Mouse (Mus musculus) ES-CJ7 (cell line): Measurements from ENCODE around the gene Gm47791.

ENCODE experiments used
- DNase-seq: peaks from one replicate; pipeline ENCODE4 v3.0.0; 2011; ENCODE audit warnings: low read depth, low spot score

Gene Gm47791

DNA sequence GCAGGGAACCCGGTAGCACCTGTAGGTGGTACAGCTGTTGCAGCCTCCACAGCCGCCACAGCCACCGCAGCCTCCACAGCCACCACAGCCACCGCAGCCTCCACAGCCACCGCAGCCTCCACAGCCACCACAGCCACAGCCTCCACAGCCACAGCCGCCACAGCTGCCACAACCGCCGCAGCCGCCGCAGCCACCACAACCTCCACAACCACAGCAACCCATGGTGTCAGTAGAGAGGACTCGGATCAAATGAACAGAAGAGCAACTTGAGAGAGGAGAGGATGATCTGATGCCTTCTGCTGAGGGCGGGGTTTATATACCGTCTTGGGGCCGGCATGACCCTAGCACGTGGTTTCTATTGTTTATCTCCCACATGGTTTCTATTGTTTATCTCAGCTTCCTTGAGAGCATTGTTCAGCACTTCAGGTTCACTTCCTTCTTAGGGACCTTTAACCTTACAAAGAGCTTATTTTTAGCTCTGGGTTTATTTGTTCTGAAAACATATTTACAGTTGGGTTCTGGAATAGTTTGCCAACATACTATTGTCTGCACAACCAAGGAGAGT is at the start of gene Gm47791:
Gm47791 (minus strand) TSS at position 222 of the 565 bp plus-strand sequence.
- DNase-seq = peak; percentile 49

DNA sequence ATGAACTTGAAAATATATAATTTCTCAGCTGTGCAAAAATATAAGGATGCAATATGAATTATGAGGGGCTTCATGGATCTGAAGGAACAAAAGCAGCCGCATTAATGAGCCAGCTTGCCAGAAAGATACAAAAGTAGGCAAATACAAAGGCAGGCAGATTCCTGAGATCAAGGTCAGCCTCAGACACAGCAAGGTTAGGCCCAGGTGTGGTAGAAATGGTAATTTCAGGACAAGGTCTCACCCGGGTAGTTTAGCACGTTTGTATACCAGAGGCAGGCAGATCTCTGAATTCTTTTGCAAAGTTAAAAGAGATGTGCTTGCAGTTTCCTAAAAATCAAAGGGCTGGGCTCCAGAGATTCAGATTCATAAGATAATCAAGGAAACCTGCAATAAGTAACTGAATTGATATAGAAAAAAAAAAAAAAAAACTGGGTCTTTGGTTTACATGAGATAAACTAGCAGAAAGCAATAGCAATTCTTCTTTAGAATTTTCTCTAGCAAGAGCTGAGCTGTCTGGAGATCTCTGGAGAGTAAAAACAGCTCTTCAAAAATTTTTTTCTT is 49.7 kb upstream of the Gm47791 start:
- DNase-seq = peak; percentile 91

DNA sequence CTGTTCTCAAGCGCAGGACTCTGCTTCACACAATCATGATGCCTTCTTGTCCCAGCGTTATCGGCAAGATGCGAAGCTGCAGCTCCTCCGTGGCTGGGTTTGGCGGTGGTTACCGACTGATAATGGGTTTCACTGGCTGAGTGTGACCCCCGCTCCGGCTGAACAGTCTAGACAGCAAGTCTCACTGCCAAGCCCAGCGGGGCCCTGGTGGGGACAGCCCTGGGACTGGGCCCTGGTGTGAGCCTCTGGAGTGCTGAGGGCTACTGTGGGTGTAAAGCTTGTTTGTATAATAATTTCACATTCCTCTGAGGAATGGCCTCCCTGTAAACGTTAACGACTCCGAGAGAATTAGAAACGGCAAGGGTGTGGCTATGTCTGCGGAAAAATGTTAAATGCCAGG is 49.1 kb upstream of the Gm47791 start:
- DNase-seq = peak; percentile 84

DNA sequence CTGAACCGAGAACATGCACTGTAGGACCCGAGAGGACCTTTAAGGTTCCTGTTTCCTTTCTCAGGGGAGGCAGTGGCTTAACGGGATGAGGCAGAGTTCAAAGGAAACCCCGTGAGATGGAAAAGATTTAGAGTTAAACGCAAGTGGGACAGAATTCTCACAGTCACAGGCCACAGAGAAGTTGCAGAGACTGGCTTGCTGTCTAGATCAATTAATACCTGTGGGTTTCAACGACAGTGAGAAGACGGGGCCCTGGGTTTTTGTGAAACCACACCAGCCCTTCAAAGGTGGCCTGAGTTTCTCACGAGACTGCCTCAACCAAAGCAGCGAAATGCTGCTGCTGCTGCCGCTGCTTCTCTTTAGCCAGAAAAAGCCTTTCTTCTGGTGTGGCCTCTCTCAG is 48.3 kb upstream of the Gm47791 start:
- peak; percentile 25 for DNase-seq

DNA sequence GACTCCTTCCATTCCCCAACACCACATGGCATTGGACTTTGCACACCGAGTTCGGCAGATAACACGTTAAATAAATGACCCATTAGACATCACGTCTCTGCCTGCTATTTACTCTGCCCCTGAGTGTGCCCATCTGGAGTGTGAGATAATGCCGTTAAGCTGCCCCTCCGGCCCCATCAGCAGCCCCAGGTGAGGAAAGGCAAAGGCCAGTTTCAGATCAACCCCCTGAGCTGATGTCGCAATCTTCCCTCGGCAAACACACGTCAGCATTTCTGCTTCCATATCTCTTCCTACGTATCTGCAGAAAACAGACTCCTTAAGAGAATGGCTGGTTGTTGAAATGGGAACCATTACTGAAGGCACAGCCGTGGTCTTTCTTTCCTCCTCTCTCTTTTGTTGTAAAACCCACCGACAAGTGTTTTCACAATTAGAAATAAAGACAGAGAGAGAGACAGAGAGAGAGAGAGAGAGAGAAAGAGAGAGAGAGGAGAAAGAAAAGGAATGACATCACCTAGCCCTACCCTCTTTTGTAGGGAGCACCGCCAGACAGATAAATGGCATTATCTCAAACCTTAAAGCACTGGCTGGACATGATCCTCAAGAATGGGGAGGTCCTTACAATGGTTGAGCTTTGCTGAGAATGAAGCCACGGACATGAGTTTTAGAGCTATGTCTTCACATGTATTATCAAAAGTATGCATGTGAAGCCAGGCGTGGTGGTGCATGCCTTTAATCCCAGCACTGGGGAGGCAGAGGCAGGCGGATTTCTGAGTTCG is 45.1 kb upstream of the Gm47791 start:
- DNase-seq = no peak

DNA sequence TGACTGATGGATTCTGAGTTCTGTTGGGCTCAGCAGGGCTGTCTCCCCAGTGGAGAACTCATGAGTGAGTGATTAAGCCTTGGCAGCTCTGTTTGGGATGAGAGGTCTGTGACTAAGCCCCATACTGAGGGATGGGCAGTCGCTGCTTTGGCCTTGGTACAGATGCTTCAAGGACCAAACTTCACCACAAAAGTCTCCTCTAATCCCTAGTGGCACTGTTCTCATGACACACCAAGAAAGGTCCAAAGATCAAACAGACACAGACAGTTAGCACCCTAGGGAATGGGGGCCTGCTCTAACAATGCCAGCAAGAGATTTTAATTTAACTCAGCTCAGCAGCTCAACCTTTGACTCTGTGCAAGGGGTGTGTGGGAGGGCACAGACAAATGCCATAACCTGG is 40.7 kb upstream of the Gm47791 start:
- DNase-seq = no peak

DNA sequence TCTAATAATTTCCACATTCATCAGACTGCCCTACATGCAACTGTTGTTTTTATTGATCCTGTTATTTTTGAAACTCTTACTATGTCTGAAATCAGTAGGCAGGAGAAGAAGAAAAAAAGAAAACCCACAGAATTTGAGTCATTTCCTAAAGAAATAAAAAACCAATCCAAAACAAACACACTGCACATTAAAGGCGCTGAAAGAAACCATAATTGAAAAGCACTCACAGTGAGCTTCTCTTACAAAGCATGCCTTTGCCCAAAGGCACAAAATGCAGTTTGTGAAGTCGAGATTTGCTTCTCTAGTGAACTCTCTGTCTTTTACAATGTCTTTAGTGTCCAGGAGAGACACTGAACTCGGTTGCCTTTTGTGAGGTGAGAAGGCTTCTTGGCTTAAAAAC is 37.5 kb upstream of the Gm47791 start:
- DNase-seq = no peak

DNA sequence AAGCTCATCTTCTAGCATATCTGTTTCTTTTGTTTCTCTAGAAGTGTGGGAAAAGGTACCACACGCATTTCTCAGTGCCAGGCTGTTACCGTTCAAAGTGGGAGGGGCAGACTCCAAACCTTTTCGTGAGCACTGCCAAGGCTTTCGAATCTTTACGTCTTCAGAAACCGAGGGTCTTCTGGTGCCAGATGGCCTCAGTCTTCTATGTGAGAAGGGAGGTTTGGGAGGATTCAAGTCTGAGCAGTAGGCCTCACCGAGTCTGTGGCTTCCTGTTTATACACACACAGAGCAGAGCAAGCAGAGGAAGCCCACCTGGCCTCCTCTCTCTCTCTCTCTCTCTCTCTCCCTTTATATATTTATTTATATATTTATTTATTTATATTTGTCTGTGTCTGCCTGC is 36.2 kb upstream of the Gm47791 start:
- no peak for DNase-seq

DNA sequence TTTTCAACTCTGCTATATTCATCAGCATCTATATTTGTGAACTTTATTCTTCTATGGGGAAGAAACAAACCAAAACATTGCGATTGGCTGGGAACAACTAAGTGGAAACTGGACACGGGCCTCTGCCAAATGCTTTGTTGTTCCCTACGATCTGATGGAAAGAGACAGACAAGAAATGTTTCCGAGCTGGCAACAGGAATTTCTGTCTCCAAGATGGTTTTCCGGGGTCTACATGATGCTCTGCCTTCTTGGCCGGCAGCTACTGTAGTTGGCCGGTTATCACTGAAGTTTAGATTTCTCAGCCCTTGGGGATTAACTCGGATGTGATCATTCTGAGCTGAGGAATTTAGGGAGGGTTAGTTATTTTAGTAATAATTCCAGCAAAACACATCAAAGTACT is 35.3 kb upstream of the Gm47791 start:
- no peak for DNase-seq

DNA sequence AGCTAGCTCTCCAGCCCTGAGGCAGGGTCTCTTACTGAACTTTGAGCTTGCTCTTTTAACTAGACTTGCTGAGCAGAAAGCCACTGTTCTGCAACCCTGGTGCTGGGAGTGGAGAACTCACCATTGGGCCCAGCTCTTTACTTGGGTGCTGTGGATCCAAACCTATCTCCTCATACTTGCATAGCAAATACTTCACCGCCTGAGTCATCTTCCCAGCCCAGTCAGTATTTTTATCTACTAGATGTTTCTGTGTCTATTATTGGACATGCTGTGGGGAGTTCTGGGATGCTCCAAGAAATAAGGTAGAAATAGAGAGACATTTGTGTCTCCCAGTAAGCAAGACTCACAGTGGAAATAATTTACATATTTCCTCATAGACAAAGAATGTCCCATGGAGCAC is 33.0 kb upstream of the Gm47791 start:
- DNase-seq = no peak

DNA sequence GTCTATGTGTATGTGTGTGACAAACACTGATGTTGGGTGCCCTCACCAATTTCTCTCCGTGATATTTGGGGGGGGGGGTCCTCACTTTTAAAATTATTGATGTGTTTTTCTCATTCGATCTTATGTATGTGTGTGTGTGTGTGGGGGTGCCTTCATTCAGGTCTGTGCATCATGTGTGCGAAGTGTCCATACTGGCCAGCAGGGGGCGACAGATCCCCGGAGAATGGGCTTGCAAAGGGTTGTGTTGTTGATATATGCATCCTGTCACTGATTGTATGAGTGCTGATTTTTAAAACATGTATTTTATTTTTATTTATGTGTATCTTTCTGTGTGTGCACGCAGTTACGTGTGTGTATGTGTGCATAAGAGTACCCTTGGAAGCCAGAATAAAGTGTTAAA is 32.6 kb upstream of the Gm47791 start:
- DNase-seq = peak; percentile 77

DNA sequence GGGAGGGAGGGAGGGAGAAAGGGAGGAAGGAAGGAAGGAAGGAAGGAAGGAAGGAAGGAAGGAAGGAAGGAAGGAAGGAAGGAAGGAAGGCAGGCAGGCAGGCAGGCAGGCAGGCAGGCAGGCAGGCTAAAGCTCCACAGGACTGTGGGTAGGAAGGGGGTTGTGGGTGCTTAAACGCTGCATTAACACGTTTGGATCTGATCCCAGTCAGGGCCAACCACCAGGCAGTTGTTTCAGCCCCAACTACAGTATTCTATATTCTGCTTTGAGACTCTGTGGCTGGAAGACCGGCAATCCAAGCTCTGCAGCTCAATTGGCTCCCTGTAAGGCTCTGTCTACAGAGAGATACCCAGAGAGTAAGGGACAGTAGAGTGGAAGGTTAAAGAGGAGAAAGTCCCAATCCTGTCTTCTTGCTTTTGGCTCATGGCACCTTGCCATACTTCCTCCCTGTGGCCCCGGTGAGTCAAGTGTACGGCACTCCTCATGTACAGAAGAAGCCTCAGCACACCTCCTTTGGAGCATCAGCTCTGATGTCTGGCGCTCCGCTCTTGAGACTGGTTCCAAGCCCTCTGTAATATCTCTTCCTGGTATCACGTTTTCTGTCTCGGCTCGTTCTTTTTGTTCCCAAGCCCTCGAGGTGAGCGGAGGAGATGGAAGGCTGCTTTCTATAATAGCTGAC is 30.2 kb upstream of the Gm47791 start:
- no peak for DNase-seq

DNA sequence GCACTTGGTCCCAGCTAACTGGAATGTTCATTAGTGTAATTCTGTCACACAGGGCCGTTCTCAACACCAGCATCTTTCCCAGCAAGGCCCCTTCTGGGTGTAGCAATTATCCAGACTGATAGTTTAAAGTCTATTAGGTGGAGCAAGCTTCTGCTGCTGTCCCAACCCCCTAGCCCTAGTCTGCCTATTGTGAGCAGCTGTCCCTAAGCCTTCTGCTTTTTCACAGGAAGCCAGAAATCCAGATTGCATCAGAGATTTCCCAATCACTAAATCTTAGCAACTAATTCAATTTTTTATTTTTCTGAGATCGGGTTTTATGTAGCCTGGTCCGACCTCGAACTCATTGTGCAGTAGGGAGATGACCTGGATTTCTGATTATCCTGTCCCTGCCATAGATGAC is 27.9 kb upstream of the Gm47791 start:
- no peak for DNase-seq

DNA sequence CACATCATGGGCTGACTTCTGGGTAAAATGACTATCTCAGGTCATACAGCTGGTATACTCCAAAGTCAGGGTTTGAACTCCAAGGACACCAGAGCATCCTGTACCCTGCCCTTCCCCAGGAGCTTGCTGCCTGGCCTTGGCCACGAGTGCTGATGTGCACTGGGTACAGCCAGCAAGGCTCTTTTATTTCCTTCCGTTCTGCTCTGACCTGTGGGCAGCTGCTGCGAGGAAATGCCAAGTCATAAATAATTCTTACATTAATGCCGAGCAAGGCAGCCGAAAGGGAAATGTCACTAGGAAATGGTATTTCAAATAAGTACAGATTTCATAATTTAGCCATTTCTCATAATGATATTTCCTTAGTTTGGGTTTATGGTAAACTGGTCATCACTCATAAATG is 27.3 kb upstream of the Gm47791 start:
- DNase-seq = no peak

DNA sequence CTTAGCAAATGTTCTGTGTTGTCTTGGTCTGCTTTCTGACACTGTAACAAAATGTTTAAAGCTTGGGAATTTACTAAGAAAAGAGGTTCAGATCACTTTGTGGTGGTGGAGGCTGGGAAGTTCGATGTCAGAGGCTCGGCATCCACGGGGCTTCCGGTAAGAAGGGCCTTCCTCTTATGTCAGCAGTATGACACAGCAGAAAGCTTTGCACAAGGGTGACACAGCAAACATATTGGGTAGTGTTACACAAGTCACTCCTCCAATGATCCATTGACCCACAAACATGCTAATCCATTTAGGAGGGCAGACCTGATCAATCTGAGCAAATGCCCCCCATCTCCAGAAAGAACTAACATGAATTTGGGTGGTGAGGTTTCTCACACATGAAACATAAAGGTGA is 26.0 kb upstream of the Gm47791 start:
- DNase-seq = no peak

DNA sequence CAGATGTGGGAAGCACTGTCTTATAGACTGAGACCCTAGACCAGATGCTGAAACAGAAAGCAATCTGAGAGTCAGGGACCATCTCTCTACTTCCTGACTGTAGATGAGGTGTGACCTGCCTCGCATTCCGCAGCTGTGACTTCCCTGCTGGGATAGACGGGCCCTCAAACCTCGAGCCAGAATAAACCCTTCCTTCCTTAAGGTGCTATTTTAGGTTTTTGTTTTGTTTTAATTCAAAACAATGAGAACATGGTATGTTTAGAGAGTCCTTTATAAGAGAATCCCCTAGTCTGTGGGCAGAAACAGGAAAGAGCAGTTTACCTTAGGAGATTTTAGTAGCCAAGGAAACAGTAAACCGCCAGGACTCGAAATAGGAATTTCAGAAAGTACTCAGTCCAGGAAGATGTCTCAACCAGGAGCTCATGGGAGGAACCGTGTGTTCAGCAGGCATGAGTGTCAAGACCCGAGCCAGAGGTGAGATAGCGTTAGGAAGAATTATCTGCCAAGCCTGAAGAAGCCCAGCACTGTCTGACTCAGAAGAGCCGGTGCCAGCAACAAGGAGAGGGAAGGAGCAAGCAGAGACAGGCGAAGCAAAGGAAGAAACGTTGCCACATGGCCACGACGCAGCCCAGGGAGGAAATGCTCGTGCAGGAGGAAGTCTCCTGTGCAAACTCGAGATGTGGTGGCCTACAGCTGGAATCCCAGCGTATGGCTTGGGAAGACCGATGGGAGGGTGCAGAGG is 24.8 kb upstream of the Gm47791 start:
- DNase-seq = no peak

DNA sequence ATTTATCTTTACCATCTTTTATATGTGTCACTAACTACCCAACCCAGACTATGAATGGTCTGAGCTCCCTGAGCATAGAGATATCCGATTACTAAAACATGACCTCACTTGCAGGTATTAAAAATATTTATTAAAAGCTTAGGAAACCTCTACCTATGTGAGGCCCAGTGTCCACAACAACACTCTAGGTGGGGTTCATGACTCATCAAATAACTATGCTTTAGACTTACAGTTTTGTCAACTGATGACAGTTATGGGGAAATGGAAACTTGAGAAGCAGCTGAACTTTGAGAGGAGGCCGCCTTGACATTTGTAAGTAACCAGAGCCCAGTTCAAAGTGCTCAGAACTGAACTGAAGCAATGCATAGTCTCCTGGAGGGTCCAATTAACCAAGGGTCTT is 24.2 kb upstream of the Gm47791 start:
- DNase-seq = no peak

DNA sequence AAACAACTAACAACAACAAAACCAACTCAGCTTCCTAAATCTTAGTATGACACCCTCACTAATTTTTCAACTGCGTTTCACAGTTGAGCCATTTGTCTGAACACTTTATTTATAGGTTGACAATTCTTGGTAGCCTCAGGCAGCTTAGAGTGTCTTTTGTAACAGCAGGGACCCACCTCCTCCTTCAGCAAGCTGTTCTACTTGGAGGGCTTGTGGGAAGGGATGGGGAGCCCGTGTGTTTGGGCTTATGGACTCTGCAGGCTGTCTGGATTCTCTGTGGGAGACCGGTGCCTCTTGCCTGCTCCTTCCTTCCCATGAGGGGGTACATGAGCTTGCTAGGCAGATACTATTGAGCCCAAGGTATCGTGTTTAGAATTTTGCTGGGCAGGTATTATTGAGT is 22.9 kb upstream of the Gm47791 start:
- DNase-seq = no peak

DNA sequence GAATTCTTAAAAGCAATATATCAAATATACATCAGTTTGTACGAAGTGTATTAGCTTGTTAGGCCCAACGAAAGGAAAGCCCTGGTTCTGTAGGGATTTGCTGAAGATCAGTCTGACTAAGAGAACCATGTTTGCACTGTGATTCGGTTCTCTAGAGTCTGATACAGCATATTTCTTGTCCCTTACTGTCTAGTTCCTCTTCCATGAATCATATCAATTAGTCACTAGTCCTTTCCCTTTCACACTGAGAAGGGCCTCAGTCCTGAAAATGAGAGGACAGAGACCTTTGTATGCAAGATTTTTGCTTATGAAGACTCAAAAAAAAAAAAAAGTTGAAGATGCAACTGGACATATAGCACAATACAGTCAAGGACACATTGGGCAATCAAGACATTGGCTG is 22.1 kb upstream of the Gm47791 start:
- DNase-seq = no peak

DNA sequence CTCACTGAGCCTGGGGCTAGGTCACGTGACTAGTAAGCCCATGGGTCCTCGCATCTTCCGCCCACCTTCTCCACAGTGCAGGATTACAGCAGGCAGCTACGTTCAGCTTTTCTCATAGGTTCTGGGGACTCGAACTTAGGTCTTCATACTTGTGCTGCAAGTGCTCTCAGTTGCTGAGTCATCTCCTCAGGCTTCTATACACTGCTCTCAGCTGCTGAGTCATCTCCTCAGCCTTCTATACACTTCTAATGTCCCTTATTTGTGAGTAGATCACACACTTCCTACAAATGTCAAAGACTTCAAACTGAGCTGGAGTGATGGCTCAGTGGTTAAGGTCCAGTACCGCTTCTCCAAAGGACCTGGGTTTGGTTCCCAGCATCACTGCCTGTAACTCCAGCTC is 21.2 kb upstream of the Gm47791 start:
- no peak for DNase-seq

DNA sequence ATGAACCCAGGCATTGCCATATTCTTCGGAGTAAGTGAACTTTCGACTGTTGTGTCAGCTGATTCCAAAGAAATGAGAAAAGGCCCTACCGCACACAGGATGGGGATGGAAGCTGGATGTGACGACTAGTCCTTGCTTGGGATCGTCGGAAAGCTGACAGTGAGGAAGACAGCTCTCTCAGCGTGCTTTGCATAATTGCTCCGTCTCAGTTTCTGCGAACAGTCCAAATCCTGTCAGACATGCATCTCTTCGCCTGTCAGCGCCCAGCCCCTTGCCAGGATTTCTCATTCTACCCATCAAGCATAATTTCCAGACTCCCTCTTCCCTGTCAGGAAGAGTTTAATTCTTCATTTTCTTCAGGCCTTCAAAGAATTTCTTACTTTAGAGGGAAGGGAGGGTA is 20.1 kb upstream of the Gm47791 start:
- DNase-seq = no peak

DNA sequence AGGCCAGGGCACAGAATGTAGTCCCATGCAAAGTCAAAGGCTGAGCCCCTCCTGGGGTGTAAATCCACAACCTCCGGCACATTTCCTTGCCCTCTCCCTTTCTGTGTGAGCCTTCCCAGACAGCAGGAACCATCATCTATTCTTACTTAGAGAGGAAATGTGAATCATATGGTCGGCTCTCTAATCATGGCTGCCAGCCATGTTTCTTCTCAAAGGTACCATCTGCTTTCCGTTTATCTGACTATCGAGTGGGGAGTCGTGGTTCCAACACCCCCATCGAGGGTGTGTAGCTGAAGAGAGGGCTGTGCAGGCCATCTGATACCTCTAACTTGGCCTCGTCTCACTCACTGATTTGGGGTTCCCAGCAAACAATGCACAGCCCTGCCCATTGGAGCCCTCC is 17.0 kb upstream of the Gm47791 start:
- no peak for DNase-seq
